Mouse (Mus musculus): ENCODE data around the gene Kcnma1. TPM values are rescaled to one million over a fixed set of nuclear protein-coding genes. Genes with fewer than 3 reads are reported as not detected.

The Kcnma1 gene
- polyA plus RNA-seq, 1 experiment from 2014 or later: 0.16 TPM

GRCm38 (mm10) chr14:23886112-23886511, 128.2 kb downstream of the Kcnma1 start:
- Histone ChIP-seq H3K4me3 (no peak overlapping the region), H3K27me3 (ENCODE audit: insufficient read depth, poor library complexity, severe bottlenecking) (peaks cover 5% of the 10 kb centered on the region; the same call in 1 of the 2 replicates), H3K9me3 (no peaks in the 10 kb centered on the region), H3K27ac (no peak overlapping the region), H3K36me3 (no peaks in the 10 kb centered on the region), H3K4me1 (peaks cover 13% of the 10 kb centered on the region)
- WGBS: 55% methylated on average over 4 of the region's 4 CpGs
- no peak for DNase-seq (ENCODE audit: low spot score)

DNA sequence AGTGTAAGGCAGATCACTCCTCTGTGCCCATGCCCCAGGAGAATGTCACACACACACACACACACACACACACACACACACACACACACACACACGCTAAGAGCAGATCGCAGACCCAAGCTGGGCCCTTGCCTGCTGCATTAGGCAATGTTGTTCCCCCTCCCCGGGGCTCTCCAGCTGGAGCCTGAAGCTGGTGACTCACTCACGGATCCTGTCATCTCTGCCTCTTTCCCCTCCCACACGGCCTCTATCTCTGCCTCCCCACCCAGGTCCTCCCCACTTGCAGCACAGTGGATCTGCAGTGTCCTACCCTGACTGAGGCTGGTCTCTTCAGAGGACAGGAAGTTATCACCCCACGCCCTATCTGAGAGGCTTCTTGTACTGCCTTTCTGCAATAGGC, 128.8 kb downstream of the Kcnma1 start:
- WGBS: 36% methylated on average over 6 of the region's 6 CpGs
- H3K4me3 ChIP-seq: no peak overlapping the region
- H3K27me3 ChIP-seq (ENCODE audit: insufficient read depth, poor library complexity, severe bottlenecking): peaks cover 5% of the 10 kb centered on the region; the same call in 1 of the 2 replicates
- DNase-seq (ENCODE audit: low spot score): peak; percentile 81
- H3K9me3 ChIP-seq: no peaks in the 10 kb centered on the region
- peaks cover 13% of the 10 kb centered on the region for H3K4me1 ChIP-seq
- H3K27ac ChIP-seq: 0 out of 2 replicates have a peak overlapping the region, but pooled peaks have one; percentile 25
- H3K36me3 ChIP-seq: no peaks in the 10 kb centered on the region

DNA sequence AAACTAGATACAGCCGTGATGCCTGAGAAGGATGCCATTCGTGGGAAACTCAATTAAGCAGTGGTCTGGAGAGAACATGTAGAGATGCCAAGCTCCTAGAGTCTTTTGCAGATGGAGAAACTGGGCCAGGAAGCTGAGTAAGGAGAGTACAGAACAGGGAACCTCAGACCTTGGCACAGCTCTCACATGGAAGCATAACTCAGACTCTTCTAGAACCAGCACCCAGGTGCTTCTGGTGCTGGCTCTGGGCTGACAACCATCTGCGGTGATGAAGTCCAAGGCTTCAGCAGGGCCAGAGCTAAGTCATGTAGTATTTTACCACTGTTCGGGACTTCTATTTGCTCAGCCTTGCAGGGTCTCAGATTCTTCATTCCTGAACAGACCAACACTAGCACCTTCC, 129.2 kb downstream of the Kcnma1 start:
- H3K9me3 ChIP-seq: no peaks in the 10 kb centered on the region
- H3K27ac ChIP-seq: no peak overlapping the region
- peaks cover 5% of the 10 kb centered on the region; the same call in 1 of the 2 replicates for H3K27me3 ChIP-seq (ENCODE audit: insufficient read depth, poor library complexity, severe bottlenecking)
- no peaks in the 10 kb centered on the region for H3K36me3 ChIP-seq
- DNase-seq (ENCODE audit: low spot score): no peak
- H3K4me1 ChIP-seq: peaks cover 13% of the 10 kb centered on the region
- 84% methylated on average over 4 of the region's 4 CpGs for WGBS
- H3K4me3 ChIP-seq: no peak overlapping the region

DNA sequence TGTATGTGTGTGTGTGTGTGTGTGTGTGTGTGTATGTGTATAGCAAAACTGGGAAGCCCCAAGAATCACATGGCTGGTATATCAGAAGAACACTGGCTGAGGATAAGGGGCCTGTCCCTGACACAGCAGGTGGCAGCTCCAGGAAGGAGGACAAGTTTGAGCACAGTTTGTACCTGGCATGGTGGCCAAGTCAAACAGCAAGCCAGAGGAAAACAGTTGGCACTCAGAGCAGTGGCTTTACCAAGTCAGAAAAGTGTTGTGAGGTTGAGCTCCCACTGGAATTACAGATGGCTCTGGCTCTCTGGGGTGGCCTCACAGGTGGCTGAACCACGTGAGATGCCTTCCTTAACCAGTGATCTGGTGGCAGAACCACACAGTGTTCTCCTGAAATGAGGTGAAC, 132.3 kb downstream of the Kcnma1 start:
- no peaks in the 10 kb centered on the region for H3K36me3 ChIP-seq
- peaks cover 21% of the 10 kb centered on the region for H3K4me1 ChIP-seq
- no peak overlapping the region for H3K27ac ChIP-seq
- 76% methylated on average over 1 of the region's 1 CpGs for WGBS
- peaks cover 5% of the 10 kb centered on the region; the same call in 1 of the 2 replicates for H3K27me3 ChIP-seq (ENCODE audit: insufficient read depth, poor library complexity, severe bottlenecking)
- no peak for DNase-seq (ENCODE audit: low spot score)
- H3K4me3 ChIP-seq: no peak overlapping the region
- no peaks in the 10 kb centered on the region for H3K9me3 ChIP-seq

DNA sequence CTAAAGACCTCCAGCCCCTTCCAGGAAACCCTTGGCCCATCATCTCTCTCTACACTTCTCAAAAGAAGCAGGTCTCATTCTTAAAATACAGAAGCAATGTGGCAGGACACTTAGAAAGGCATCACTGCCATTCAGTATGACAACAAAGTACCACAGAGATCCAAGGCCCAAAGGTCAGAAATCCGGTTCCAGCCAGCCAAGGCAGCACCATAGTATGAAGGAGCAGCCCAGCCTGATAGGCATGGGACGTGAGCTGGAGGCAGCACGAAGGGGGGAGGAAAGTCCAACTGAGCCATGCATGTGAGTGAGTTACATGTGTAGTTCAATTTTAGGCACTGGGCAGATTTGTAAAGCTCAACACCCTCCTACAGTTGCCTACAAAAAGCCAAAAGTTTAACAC, 135.0 kb downstream of the Kcnma1 start:
- no peak for DNase-seq (ENCODE audit: low spot score)
- H3K4me3 ChIP-seq: no peak overlapping the region
- 88% methylated on average over 3 of the region's 3 CpGs for WGBS

DNA sequence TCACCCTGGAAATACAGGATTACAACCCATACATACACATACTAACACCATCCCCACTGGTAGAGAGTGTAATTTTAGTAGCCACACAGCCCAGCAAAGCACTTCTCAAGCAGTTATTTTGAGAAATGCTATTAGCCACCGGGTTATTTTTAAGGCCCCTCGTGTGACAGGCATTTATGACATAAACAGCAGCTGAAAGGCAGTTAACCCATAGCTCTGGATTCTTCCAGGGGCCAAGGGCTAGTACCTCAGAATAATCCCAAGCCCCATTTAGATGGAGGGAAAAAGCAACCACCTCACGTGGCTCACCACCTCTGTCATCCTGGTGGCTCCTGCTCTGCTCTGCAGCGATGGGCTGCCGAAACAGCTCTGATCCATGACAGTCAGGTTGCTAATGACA, 136.7 kb downstream of the Kcnma1 start:
- Histone ChIP-seq H3K36me3 (no peaks in the 10 kb centered on the region), H3K27ac (0 out of 2 replicates have a peak overlapping the region, but pooled peaks have one; percentile 49), H3K4me1 (peaks cover 10% of the 10 kb centered on the region), H3K9me3 (no peaks in the 10 kb centered on the region), H3K4me3 (no peak overlapping the region), H3K27me3 (ENCODE audit: insufficient read depth, poor library complexity, severe bottlenecking) (no peaks in the 10 kb centered on the region; the same call in 1 of the 2 replicates)
- no peak for DNase-seq (ENCODE audit: low spot score)
- 68% methylated on average over 5 of the region's 5 CpGs for WGBS

More for the DNA sequence above, 135.0 kb downstream of the Kcnma1 start:
- Histone ChIP-seq H3K9me3 (no peaks in the 10 kb centered on the region), H3K27ac (no peak overlapping the region), H3K27me3 (ENCODE audit: insufficient read depth, poor library complexity, severe bottlenecking) (no peaks in the 10 kb centered on the region), H3K36me3 (no peaks in the 10 kb centered on the region), H3K4me1 (peaks cover 10% of the 10 kb centered on the region)

- H3K36me3 ChIP-seq: no peaks in the 10 kb centered on the region
- peaks cover 10% of the 10 kb centered on the region for H3K4me1 ChIP-seq
- no peak for DNase-seq (ENCODE audit: low spot score)
- peaks cover 7% of the 10 kb centered on the region; the same call in 1 of the 2 replicates for H3K27me3 ChIP-seq (ENCODE audit: insufficient read depth, poor library complexity, severe bottlenecking)
- H3K9me3 ChIP-seq: no peaks in the 10 kb centered on the region
- WGBS: 65% methylated on average over 2 of the region's 2 CpGs
- H3K4me3 ChIP-seq: no peak overlapping the region
- H3K27ac ChIP-seq: no peak overlapping the region
Measured at GRCm38 (mm10) chr14:23874545-23874944, 139.7 kb downstream of the Kcnma1 start.

GRCm38 (mm10) chr14:23857034-23857433, 157.3 kb downstream of the Kcnma1 start:
- 74% methylated on average over 4 of the region's 4 CpGs for WGBS
- Histone ChIP-seq H3K36me3 (no peaks in the 10 kb centered on the region), H3K4me1 (no peaks in the 10 kb centered on the region)

GRCm38 (mm10) chr14:23854946-23855345, 159.3 kb downstream of the Kcnma1 start:
- Histone ChIP-seq H3K36me3 (no peaks in the 10 kb centered on the region), H3K4me1 (no peaks in the 10 kb centered on the region), H3K27ac (no peak overlapping the region), H3K9me3 (no peaks in the 10 kb centered on the region), H3K4me3 (no peak overlapping the region), H3K27me3 (ENCODE audit: insufficient read depth, poor library complexity, severe bottlenecking) (no peaks in the 10 kb centered on the region)
- no peak for DNase-seq (ENCODE audit: low spot score)
- 82% methylated on average over 2 of the region's 2 CpGs for WGBS

More at GRCm38 (mm10) chr14:23857034-23857433, 157.3 kb downstream of the Kcnma1 start:
- DNase-seq (ENCODE audit: low spot score): no peak
- Histone ChIP-seq H3K27ac (no peak overlapping the region), H3K9me3 (no peaks in the 10 kb centered on the region), H3K4me3 (no peak overlapping the region), H3K27me3 (ENCODE audit: insufficient read depth, poor library complexity, severe bottlenecking) (no peaks in the 10 kb centered on the region)

DNA sequence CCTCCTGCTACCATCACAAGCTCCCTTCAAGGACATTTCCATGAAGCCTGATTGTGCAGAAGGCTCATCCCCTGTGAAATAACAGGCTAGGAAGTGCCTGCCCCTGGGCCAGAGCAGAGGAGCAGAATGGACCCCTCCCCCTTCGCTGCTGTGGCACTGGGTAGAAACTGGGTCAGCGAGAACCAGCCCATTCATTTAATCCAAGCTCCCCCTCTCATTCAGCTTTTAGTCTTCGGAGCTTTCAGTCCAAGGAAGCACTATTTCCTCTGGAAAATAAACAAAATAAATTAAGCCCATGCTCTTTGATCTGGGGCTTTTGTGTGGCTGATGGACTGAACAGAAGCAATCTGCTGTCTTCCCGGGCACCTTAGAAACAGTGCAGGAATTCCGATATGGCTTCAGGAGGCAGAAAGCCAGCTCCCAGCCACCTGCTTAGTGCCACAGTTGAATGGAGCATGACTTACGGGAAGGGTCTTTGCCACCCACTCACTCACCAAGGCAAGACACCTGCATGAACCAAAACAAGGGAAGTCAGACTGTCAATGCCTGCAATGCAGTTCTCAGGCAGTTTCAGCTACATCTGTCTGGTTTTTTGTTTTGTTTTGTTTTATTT, 165.7 kb downstream of the Kcnma1 start:
- 62% methylated on average over 6 of the region's 6 CpGs for WGBS
- Histone ChIP-seq H3K36me3 (no peaks in the 10 kb centered on the region), H3K27me3 (ENCODE audit: insufficient read depth, poor library complexity, severe bottlenecking) (no peaks in the 10 kb centered on the region), H3K4me3 (no peak overlapping the region), H3K9me3 (no peaks in the 10 kb centered on the region), H3K27ac (no peak overlapping the region), H3K4me1 (0 out of 2 replicates have a peak, but pooled peaks cover 10% of the 10 kb centered on the region)
- DNase-seq (ENCODE audit: low spot score): no peak

DNA sequence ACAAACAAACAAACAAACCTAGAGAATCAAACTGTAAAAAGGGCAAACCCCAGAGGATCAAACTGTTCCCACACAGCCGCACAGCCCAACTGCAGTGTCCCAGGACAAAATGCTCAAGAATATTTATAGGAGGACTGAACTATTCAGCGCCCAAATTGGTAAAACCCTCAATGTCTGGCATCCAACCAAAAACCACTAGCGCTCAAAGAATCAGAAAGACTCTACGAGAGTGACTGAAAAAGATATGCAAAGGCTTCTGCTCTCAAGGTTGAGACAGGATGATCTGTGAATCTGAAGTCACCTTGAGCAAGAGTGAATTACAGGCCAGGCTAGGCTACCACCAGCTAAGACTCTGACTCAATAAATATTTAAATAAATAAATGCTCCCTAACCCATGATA, 167.6 kb downstream of the Kcnma1 start:
- DNase-seq (ENCODE audit: low spot score): no peak
- Histone ChIP-seq H3K36me3 (no peaks in the 10 kb centered on the region), H3K27me3 (ENCODE audit: insufficient read depth, poor library complexity, severe bottlenecking) (no peaks in the 10 kb centered on the region), H3K9me3 (no peaks in the 10 kb centered on the region), H3K4me3 (no peak overlapping the region), H3K27ac (no peak overlapping the region), H3K4me1 (0 out of 2 replicates have a peak, but pooled peaks cover 10% of the 10 kb centered on the region)
- WGBS: 85% methylated on average over 4 of the region's 4 CpGs

GRCm38 (mm10) chr14:23842025-23842424, 172.3 kb downstream of the Kcnma1 start:
- no peak for DNase-seq (ENCODE audit: low spot score)
- Histone ChIP-seq H3K9me3 (no peaks in the 10 kb centered on the region), H3K27me3 (ENCODE audit: insufficient read depth, poor library complexity, severe bottlenecking) (no peaks in the 10 kb centered on the region), H3K36me3 (no peaks in the 10 kb centered on the region), H3K27ac (no peak overlapping the region), H3K4me3 (no peak overlapping the region), H3K4me1 (no peaks in the 10 kb centered on the region)
- 78% methylated on average over 3 of the region's 3 CpGs for WGBS

- WGBS: 49% methylated on average over 5 of the region's 5 CpGs
- no peaks in the 10 kb centered on the region for H3K36me3 ChIP-seq
- no peak overlapping the region for H3K4me3 ChIP-seq
- no peaks in the 10 kb centered on the region for H3K9me3 ChIP-seq
- H3K4me1 ChIP-seq: 0 out of 2 replicates have a peak, but pooled peaks cover 4% of the 10 kb centered on the region
- no peaks in the 10 kb centered on the region for H3K27me3 ChIP-seq (ENCODE audit: insufficient read depth, poor library complexity, severe bottlenecking)
- no peak for DNase-seq (ENCODE audit: low spot score)
- H3K27ac ChIP-seq: no peak overlapping the region
Measured at GRCm38 (mm10) chr14:23839613-23840012, 174.7 kb downstream of the Kcnma1 start.
